Mouse (Mus musculus) CD8-positive naive resting alpha-beta T cell, adult 2 months (primary cell): ENCODE data around the gene Jun.

Source experiments
- DNase-seq, 2 experiments: peaks; one replicate each; pipeline ENCODE4 v3.0.0; 2022; ENCODE audit warnings: low read depth in 2 of 2, low spot score in 2 of 2

Gene Jun

GRCm38 (mm10) chr4:95075591-95076002 lies 23.6 kb upstream of the Jun start:
- no peak for DNase-seq

GRCm38 (mm10) chr4:95074319-95074718 lies 22.3 kb upstream of the Jun start:
- no peak for DNase-seq

DNA sequence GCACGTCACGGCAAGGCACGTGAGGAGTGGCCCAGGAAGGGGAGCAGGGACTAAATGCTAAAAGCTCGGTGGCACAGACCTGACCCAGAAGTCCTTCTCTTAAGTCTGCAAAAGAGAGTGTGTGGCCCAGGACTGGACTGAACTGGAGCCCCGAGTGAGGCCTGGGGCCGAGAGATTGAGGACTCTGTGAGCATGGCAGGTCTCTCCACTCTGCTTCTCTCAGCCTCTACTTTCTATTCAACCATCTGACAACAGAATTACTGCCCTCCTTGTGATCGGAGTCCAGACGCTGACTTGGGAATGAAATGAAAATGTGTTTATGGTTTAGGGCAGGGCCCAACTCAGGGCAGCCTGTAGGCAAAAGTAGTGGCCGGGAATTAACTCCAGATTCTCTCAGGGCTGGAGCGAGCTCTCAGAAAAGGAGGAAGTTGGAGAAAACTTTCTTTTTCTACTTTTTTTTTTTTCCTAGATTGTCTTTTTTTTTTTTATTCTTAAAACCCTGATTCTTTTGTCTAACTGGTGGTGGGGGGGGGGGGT lies 21.3 kb upstream of the Jun start:
- DNase-seq: no peak

DNA sequence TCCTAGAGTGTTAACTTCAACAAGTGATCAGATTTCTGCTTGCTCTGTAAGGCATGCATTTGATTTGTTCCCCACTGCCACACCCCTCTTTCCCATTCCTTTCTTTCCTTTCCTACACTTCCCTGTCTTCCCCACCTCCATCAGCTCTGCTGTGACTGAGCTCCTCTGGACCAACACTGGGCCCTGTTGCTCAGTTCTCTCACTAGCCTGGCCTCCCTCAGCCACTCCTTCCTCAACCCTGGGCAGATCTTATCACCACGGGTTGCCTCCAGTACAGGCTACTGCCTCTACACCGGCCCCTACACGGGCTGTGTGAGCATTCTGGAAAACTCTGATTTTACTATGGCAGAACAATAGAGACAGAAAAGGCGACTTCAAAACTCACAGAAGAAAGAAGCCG lies 18.4 kb upstream of the Jun start:
- DNase-seq: no peak

DNA sequence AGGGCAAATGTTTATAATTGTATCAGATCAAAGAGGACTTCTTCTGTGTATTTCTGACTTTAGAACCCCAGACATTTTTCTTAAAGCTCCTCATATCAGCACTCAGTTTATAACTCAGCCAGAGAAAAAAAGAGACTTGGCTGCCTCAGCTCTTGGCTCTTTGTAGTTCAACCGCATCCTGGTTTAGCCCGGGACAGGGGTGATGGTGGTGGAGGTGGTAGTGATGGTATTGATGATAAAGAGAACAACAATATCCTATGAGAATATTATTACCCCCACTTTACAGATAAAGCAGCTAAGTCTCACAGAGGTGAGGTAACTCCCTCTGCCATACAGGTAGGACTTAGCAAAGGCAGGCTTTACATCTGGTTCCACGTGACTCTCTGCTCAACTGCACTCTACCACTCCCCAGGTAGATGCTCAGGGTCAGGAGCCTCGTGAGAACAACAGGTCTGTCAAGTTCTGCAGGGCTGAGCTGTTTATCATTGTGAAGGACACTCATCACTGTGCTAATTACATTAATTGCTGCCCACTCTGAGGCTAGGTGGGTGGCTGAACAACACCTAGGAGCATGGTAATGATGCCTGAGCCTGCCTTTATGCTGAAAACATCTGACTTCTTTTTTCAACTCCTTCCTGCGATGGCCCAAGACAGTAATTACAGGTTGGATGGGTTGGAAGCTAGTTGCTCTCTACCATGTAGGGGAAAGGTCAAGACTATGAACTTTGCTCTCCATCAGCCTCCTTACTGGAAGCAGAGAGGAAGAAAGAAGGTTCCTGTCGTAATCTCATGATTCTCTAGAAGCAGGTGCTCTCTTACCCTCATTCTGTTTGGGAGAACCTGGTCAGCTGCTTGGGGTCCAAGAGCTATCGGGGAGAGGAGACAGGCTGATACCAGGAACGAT lies 16.3 kb upstream of the Jun start:
- DNase-seq: no peak

DNA sequence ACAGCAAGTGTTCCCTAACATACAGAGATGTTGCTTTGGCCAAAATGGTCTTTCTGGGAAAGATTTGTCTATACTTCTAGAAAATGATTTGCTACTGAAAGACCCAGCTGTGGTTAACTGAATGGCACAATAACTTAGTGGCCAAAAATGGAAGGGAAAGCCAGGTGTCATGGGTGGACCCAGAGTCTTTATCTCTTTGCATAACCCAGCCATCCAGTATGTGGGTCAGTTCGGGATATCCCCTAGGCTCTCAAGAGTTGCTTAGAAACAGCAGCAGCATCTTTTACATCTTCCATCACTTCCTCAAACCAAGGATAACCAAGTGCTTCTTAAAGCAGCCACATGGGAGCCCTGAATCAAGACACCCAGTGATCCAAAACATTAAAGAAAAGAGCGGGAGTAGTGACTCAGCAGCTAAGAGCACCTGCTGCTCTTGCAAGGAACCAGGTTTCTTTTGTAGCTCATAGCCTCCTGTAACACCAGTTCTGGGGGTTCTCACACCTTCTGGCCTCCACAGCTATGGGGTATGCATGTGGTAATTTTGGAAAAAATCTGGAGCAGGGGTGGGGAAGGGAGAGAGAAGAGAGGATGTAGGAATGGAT lies 11.7 kb upstream of the Jun start:
- DNase-seq: no peak

GRCm38 (mm10) chr4:95062873-95063272 lies 10.9 kb upstream of the Jun start:
- DNase-seq: no peak

GRCm38 (mm10) chr4:95057264-95057663 lies 5.2 kb upstream of the Jun start:
- no peak for DNase-seq

GRCm38 (mm10) chr4:95055276-95055675 lies 3.3 kb upstream of the Jun start:
- DNase-seq: no peak

DNA sequence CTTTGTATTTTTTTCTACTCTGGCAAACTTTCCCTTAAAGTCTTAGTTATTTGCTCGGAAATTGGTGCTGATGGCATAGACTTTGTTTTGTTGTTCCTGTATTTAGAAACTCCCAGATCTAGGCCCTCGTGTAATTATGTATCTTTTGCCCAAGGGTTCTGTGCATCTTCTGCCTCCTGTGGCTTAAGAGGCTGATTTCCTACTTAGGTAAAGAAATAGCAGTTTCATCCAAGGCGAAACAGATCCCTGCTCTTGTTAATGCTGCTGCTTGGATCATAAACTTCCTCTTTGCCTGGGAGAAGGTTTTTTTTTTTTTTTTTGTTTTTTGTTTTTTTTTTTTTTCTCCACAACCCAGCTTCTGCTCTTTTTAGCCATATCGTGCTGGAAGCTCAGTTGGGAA lies 2.3 kb upstream of the Jun start:
- DNase-seq: no peak

DNA sequence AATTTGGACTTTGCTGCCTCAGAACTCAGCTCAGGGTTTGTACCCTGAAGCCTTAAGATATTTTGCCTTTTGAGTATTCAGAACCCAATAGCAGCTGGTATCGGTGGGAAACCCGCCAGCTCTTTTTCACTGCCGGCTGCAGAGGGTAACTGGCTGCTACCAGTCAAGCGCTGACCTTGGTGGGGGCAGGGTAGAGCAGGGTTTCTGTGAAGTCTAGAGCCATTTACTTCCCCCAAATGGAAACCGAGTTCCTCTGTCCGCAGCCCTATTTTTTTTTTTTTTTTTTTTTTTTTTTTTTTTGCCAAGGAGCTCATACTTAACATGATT lies 1.7 kb upstream of the Jun start:
- DNase-seq: no peak

DNA sequence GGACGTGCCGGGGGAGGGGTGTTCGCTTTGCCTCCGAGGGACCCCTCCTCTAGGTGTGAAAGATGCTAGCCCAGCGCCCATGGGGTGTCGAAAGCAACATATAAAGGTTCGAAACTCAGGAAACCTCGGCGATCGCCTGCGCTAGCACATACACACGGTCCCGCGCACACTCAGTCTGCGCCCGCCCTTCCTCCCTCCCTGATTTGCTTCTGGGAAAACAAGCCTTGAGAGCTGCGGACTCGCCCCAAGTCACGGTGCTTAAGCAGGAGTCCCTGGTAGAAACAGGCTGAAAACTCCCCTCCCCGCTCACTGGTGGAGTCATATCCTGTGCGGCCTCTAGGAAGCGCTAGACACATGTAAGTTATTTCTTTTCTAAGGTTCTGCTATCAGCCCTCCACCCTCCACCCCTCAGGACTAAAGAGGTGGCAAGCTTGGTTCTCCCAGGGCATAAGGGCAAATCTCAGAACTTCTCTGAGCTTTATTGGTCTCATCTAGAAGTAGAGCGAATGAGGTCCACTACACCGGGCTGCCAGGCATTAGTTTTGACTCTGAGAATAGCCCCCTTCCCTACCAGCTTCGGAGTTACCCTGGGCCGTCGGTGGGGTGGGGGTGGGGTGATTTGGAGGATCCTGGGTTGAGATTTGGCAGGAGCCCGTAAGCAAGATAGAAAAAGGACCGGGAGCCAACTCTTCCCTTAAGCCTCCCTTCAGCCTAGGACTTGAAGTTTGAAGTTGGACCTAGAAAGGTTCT lies 1.2 kb upstream of the Jun start:
- DNase-seq: peak; percentile 86 to 88

DNA sequence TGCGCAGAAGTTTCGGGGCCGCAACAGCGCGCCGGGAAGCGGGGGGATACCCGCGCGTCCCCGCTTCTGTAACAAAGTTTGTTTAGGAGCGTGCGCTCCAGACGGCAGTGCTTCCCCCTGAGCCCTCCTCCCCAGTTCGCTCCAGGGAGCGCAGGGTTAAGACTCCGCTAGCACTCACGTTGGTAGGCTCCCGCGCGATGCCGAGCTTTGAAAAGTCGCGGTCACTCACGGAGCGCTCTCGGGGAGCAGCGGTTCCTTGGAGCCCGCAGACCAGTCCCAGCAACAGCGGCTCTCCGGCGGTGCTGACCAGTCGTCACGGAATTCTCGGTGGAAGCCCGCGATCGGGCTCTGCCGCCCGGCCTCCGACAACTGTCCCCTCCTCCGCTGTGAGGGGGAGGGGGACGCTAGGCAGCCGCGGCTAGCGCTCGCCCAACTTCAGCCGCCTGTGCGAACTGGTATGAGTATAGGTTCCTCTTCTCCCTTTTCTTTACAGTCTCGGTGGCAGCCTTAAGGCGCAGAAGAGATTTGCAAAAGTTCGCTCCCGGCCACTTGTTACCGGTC lies 631 bp downstream of the Jun start:
- DNase-seq: peak; percentile 33 to 44

- DNase-seq: peak; percentile 44 to 54
These were observed 1.3 kb downstream of the Jun start for GRCm38 (mm10) chr4:95050518-95051278.

GRCm38 (mm10) chr4:95049884-95050517 lies 2.0 kb downstream of the Jun start:
- DNase-seq: peak in 1 of 2 experiments; percentile 44

GRCm38 (mm10) chr4:95049153-95049552 lies 2.9 kb downstream of the Jun start:
- no peak for DNase-seq

GRCm38 (mm10) chr4:95048731-95049100 lies 3.3 kb downstream of the Jun start:
- DNase-seq: no peak

- no peak for DNase-seq
These were observed 3.8 kb downstream of the Jun start for GRCm38 (mm10) chr4:95048021-95048730.

DNA sequence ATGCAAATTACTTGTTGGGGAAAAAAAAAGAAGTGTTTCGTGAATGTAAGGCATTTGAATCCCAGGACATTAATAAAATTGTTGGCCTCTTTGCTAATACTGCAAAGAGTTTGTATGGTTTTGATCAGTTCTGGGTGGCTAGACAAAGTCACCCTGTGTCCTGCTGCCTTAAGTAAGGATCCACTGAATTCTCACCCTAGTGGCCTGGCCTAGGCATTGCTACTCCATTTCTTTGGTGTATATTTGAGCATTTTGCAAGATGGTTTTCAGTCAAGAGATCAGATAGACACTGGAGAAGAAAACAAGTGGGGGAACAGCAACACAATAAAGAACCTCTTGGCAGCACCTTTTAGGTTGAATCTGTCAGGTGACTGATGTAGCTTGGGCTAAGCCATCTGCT lies 6.9 kb downstream of the Jun start:
- DNase-seq: no peak

GRCm38 (mm10) chr4:95044721-95045120 lies 7.3 kb downstream of the Jun start:
- DNase-seq: no peak
